Mouse (Mus musculus) heart, adult 18-20 months (tissue): ENCODE data around the gene Dusp6. TPM values are rescaled to one million over a fixed set of nuclear protein-coding genes. Genes with fewer than 3 reads are reported as not detected.
"Not testable (repeated sequence)": the region's sequence is repeated elsewhere in the genome, so short reads cannot be mapped to it uniquely, and the experiment has no call there.

Experiments used
- DNase-seq, 2 experiments: peaks; one replicate each; pipeline ENCODE4 v3.0.0; 2021 to 2022; ENCODE audit warnings: mixed read lengths in 1 of 2
- long read RNA-seq, 2 experiments: library from polyadenylated mRNA; stranded (forward); transcript quantifications; one replicate each; pipeline ENCODE4 v2.0.0; 2021
- total RNA-seq, 2 experiments: library from RNA; stranded (reverse); gene quantifications; 2 replicates each; pipeline ENCODE4 v1.2.3; 2021

Gene Dusp6
- total RNA-seq: 10 to 100 TPM; 14.0 to 16.0 TPM
- long read RNA-seq, experiment 1, transcript Dusp6-201 (3 exons, 2,796 nt): major isoform, 6 of 10 reads
- long read RNA-seq, experiment 1, partial matches to known transcripts: 0 of 10 reads
- long read RNA-seq, experiment 1, other reads (novel, unspliced or antisense): 4 of 10 reads
- long read RNA-seq, experiment 2, transcript Dusp6-201 (3 exons, 2,796 nt): major isoform, 5 of 6 reads
- long read RNA-seq, experiment 2, partial matches to known transcripts: 0 of 6 reads
- long read RNA-seq, experiment 2, other reads (novel, unspliced or antisense): 0 of 6 reads

DNA sequence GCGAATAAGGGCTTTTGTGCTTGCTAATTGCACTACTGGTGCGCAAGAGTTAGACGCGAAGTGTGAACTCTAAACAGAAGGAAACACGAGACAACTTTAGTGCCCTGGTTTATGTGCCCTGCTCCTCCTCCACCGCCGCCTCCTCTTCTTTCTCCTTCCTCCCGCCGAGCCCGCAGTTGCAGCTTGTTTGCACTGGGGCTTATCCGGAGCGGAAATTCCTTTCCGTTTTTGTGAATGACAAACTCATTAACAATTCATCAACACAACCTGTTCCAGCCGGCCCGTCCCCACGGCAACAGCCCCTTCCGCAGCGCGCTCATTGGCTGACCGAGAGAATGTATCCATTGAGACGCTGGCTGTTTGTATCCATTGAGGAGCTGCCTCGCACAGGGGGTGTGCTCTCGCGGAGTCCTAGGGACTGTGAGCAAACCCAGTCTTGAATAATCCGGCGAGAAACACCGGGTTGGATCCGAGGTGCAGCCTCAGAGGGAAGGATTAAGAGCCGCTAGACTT lies at the start of gene Dusp6:
Gene Dusp6 (plus strand): TSS at position 365 of the 513 bp plus-strand sequence.
- peak; percentile 97 to 99 for DNase-seq

GRCm38 (mm10) chr10:99214421-99215299 lies 48.4 kb upstream of the Dusp6 start:
- peak; percentile 47 to 66 for DNase-seq

GRCm38 (mm10) chr10:99216570-99216969 lies 46.5 kb upstream of the Dusp6 start:
- not testable (repeated sequence) for DNase-seq

GRCm38 (mm10) chr10:99221540-99221939 lies 41.5 kb upstream of the Dusp6 start:
- DNase-seq: no peak

DNA sequence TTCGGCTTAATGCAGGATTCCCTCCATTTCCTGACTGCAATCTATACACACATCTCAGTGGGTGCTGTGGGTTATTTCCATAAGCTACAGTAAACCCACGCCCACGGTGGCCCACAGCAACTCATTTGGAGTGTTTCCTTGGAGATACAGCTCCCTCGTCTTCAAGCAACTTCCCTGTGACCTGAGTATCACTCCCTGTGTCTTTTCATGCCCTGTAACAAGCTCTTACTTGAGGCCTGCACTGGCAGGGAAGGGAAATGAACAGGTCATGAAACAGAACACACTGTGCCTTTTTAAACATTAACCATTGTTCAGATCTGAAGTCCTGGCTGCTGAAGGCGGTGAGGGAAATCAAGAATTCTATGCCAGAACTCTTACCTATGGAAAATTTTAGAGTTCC lies 40.3 kb upstream of the Dusp6 start:
- no peak for DNase-seq

DNA sequence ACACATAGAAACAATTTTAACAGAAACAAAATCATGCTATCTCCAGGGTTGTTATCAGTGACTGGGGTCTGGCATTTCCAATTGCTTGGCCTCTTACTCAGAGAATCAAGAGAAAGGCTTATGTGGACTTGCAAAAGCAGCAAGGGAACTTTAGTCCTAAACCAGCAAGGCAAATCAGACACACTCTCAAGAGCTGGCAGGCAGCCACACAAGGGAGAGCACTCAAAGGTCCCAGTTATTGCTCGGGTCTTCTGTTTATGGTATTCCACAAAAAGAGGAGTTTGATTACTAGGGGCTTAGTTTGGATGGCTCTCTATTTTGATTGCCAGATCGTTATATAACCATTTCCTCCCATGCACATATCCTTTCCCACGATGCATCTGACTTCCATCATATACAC lies 38.8 kb upstream of the Dusp6 start:
- peak in 1 of 2 experiments; percentile 36 for DNase-seq

DNA sequence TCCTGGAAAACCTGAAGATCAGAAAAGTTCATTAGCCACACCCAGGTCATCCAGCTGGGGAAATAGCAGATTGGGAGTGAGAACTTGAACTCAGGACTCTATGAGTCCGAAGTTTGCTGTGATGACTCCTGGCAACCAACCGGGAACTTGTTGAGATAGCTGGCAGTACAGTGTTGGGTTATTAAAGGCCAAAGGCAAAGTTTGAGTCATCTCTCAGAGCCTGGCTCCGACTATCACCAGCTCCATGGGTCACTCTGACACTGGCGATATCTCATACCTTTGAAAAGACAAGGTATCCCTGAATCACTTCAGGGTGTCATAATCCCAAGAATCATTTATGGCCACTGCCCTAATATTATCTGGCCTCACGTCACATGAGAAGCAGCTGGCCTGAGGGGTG lies 36.2 kb upstream of the Dusp6 start:
- no peak for DNase-seq

DNA sequence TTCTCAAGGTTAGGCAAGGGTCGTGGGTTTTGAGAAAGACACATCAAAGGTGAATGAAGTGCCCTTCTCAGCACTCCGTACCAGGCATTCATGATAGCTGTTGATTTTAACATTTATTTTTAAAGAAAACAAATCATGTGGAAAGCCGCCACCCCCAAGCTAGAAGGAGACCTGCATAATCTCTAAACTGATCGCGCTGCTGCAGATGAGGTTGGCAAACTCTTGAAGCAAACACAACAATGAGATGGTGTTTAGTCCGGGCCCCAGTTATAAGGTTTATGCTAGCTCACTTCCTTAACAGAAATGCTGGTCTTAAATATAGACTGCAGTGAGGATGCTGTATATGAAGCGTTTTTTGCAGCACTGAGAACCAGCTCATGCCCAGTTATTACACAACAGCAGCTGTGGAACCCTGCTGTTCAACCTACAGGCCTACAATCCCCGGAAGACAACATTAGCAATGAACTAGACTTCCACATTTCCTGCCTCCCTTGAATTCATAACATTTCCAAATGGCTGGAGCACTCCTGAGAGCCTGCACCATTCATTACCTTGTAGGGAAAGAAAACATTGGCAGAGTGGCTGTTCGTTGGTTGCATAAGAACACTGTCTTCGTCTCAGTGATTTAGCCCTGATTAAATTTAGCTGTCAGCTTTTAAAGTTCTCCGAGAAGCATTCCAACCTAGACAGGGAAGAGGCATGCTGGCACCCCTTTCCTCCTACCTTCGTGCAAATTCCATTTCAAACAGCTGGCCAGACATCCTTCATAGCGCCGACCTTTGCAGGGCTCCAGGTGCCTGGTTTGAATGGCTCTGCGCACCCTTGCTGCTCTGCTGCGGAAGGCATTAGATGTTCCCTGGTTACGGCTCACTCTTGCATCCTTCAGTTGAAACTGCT lies 34.8 kb upstream of the Dusp6 start:
- peak in 1 of 2 experiments; percentile 31 for DNase-seq

DNA sequence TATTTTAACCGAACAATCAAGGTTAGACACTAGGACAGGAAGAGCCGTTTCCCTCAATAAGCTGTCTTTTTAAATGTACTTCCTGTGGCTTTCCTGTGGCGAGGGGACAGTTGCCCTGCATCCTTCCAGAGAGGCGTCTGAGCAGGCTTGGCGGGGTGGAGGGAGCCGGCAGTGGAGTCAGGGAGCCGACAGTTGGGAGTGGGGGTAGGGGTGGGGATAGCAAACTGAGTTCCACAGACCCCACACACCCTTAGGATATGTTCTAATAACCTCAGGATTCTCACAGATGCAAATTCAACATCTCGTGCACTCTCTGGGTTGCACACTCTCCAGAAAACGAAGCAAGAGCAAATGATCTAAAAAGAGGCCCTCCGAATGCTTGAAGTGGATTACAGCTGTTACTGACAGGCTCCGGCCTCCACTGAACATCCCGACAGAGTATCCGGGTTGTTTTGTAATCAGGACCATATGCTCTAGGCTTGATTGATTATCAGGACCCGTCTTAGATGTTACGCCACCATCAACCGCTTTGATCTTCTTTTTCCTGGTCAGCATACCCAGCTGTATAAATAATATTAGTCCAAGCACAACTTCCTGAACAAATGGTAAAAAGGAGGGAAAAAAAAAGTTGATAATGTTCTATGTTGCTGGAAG lies 33.9 kb upstream of the Dusp6 start:
- peak; percentile 49 to 64 for DNase-seq

DNA sequence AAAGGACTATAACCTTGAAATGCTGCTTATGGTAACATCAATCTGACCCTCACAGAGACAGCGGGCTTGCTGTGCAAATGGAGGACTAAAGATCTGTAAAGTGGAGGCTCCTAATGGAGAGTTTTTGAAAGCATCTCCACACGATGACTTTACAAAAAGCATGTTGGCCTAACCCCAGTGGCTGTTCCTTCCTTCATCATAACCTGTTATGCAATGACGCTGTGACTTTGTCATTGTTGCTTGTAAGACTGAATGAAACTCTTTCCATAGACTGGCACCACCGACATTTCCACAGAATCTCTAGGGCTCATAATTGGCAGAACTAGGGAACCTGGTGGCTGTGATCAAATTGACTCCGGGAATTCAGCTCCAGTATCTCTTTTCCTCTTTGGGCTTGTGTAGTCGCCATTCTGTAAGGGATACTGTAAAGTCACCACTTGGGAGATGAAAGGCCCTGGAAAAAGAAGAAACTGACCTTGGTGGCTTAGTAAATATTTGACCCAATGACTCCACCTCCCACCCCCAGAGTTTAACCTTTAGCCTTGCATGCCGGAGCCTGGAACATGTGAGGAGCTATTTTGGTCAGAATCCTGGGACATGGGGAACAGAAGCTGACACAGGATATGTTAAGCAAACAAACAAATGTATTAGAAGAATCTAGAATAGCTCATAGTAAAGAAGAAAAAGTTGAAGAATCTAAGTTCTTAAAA lies 30.4 kb upstream of the Dusp6 start:
- DNase-seq: peak; percentile 33 to 41

- DNase-seq: no peak
Measured at GRCm38 (mm10) chr10:99234336-99234735, 28.7 kb upstream of the Dusp6 start.

DNA sequence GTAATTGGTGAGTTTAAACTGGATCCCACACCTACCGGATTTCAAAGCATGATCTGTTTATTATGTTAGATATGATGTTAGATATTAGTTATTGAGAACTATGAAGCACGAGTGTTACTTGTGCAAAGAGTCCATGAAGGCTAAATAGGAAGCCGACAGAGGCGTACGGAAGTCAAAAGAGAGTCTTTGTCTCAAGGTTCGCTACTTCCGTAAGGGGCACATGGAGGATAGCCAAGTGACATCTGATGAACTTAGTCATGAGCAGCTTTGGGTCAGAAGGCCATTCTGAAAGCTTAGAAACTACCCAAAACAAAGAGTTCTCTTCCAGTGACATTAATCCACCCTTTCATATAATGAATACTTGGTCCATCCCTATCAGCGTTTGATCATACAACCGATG lies 27.9 kb upstream of the Dusp6 start:
- DNase-seq: no peak

- no peak for DNase-seq
Measured at GRCm38 (mm10) chr10:99237205-99237832, 25.7 kb upstream of the Dusp6 start.

- no peak for DNase-seq
Measured at GRCm38 (mm10) chr10:99238537-99238936, 24.5 kb upstream of the Dusp6 start.

DNA sequence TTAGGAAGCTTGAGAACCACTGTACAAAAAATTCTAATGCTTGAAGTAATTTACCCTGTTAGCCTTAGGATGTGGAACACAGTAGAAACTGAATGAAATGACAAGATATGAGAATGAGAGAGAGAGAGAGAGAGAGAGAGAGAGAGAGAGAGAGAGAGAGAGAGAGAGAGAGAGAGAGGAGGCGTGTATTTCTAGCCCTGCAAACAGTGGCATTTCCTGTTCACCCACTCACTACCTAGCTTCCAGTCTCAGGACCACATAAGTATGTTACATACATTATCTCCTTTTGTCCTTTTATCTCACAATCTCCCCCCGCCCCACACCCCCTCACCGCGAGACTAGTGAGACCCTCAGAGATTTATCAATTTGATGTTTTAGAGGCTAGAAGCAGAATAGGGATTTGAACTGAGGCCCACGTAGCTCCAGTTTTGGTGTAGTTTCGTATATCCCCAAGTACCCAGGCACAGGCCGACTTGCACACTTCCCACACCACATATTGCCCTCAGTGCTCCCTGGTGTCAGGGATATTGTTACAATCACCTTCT lies 21.7 kb upstream of the Dusp6 start:
- no peak for DNase-seq

DNA sequence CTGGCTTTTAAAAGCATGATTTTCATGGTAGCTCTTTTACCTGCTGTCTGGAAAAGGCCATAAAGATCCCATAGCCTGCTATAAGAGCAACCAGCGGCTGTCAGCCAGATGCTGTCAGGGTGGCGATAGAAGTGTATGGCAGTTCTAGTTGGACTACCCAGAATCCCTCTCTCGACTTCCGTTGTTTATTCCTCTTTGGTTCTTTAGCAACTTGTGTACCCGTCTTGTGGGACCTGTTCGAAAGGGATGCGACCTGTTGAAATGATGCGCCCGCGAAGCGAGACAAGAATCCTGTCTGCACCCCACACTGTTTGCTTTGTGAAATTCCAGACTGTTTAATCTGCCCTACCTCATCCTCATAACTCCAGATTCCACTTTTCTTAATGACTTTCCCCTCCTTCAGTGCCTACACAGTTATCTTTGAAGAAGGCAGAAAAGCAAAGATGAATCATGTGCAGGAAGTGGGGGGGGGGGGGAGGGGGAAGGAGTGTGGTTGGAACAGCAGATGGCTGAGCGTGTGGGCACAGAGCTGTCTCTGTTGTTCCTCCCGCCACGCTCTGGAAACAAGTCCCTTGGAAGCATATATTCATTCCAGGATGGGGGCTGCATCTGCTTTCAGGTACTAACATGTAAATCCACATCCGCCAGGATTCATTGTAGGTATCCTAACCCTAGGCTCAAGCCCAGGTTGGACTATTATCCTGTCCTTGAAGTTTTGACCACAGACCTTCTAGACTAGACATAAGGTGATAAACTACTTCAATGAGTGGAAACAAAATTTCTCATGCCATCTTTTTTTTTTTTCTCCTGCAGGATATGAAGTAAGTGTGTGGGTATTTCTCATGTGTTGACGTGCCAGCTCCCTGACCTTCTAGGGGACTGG lies 21.0 kb upstream of the Dusp6 start:
- DNase-seq: no peak

DNA sequence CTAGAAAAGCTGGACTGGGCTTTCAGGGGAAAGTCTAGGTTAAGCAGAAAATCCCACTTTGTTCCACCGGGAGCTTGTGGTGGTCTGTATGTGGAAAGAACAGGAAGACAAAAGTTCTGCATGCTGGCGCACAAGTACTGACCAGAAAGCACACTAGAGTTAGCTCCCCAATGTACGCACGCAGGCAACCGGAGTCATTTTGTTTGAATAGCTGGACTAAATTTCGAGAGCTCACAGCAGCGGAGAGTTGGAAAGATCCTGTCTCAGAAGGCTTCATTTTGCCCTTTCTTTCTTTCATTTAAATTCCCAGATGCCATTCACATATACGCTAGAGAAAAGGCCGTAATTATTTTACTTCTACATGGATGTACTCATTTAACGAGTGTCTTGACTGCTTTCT lies 20.3 kb upstream of the Dusp6 start:
- DNase-seq: no peak

GRCm38 (mm10) chr10:99243907-99244489 lies 19.0 kb upstream of the Dusp6 start:
- DNase-seq: no peak
